Mouse (Mus musculus) T-cell, adult 2 months (primary cell): ENCODE results near the gene Mrgprh.

Experiments used
- DNase-seq: peaks from one replicate; pipeline ENCODE4 v3.0.0; 2022; ENCODE audit warnings: low spot score

The Mrgprh gene

DNA sequence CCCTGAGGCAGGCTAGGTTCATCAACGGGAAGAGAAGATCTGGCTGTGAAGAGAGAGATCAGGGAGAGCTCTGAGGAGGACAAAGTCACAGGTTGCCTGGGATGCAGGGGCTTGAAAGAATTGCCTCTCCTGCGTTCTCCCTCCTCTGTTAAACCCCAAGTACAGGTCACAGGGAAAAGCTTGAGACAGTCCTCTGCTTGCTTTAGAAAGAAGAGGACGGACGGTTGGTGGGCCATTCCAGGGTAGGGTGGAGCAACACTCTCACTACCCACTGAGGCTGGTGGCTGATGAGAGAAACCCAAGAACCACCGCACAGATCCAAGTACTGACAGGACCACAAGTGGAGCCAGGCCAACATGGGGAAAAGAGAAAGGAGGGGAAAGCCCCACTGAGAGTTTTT is at the start of gene Mrgprh:
Gene Mrgprh (plus strand): TSS at position 301 of the 400 bp plus-strand sequence.
- no peak for DNase-seq

DNA sequence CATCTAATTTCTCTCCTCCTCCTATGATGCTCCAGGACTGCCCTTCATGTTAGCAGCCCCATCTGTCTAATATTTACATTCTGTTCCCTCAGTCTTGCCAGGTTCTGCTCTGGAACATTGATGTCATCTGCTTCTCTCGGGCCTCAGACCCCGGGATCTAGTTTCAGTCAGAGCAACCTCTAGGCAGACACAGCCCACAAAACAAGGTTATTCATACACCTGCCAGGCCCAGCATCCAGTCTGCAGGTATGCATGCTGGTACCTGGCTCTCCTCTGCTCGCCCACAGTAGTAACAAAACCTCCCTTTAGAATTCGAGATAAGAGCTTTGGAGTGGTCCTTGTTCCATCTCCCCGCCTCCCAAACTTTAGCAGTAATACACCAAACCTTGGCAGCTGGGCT is 45.5 kb upstream of the Mrgprh start:
- DNase-seq = no peak

DNA sequence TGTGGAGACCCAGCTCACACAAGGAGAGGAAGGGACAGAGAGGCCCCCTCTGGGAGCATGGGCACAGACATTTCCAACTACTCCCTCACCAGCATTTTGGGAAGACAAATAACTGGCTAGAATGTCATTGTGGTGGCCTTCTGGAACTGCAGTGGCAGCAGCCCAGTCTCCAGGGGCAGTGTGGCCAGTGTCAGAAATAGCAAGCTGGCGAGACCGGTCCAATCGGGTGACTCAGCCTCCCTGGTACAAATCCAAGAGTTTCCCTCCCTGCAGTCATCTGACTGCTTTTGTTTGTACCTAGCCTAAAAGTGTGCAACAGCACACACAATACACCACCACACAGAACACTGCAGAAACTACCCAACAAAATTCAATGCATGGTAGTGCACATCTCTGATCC is 43.6 kb upstream of the Mrgprh start:
- no peak for DNase-seq

DNA sequence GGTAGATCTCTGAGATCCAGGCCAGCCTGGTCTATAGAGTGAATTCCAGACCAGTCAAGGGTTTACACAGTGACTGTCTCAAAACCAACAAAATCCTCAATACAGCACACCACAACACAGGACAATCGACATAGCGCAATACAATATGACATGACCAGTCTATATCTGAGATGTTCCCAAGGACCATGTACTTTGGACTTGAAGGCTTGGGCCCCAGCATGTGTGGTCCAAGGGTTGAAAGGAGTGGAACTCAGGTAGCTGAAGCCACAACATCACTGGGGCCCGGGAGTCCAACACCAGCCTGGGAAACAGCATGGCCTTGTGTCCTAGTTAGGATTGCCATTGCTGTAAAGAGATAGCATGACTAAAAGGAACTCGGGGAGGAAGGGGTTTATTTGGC is 43.2 kb upstream of the Mrgprh start:
- no peak for DNase-seq

DNA sequence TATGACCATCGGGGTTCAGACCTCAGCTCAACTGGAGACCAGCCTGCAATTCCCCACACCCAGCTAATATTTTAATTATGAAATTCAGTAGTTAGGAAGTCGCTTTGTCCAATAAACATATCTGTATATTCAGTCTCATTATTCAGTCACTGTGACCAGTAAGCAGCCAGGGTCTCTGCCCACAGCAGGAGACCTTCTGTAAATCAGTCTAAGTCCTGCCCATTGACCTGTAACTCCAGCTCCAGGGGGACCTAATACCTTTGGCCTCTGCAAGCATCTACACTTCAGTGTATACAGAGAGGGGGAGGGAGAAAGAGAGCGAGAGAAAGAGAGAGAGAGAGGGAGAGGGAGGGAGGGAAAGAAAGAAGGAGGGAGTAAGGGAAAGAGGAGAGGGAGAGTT is 41.5 kb upstream of the Mrgprh start:
- DNase-seq = no peak

DNA sequence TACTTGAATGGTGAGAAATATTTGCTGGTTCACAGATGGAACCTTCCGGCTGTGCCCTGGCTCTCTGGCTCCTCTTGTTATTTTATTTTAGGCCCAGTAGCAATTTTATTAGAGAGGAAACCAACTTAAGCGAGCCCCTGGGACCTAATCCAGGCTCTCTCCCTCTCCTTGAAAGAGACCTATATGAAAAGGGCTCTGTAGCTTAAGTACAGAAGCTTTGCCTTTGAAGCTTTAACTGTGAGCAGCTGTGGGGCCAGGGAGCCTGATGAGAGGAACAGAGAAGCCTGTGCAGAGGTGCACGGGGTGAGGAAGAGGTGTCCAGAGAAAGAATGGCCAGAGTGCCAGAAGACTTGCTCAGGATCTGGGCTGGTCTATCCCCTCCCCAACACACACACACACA is 41.0 kb upstream of the Mrgprh start:
- no peak for DNase-seq

DNA sequence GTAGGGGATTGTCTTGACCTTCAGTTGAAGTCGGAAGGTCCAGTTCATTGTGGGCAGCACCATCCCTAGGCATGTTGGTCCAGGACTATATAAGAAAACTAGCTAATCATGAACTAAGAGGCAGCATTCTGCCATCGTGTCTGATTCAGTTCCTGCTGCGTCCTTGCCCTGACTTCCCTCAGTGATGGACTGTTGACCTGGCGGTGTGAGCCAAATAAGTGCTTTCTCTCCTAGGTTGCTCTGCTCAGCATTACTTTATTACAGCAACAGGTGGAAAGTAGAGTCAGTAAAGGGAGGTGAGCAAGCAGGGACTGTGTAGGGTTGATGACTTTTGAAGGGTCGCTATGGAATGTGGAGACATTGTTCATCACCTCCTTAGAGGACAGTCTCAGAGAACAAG is 40.1 kb upstream of the Mrgprh start:
- DNase-seq = no peak

DNA sequence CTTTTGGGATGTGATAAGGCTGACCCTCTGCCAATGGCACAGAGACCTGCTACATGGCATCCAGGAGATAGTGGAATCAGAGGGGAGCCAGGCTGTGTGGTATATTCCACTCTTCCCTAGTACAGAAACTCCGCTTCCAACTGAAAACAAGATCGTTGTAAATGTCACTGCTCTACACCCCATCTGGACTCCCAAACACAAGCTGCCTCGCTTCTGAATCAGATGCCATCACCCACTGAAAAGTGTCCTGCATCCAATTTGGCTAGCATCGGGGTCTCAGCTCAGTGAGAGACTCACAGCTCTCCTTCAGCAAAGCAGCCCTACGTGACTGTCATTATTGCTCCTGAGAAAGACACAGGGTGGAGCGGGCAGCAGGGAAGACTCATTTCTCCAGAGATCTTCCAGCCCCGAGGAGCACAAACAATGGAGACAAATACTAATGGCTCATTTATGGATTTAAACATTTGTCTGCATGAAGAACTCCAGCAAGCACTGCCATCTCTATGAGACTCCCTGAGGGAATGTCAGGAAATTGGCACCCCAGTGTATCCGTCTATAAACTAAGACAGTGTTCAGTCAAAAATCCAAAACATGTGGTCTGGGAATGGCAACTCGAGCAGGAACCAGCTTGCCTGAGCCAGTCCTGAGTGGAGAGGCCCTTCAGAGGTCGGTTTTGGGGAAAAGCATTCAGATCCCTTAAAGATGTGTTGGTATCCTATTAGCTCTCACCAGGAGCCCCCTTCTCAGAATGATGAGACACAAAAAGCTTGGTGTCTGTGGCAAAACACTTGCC is 36.2 kb upstream of the Mrgprh start:
- DNase-seq = no peak

DNA sequence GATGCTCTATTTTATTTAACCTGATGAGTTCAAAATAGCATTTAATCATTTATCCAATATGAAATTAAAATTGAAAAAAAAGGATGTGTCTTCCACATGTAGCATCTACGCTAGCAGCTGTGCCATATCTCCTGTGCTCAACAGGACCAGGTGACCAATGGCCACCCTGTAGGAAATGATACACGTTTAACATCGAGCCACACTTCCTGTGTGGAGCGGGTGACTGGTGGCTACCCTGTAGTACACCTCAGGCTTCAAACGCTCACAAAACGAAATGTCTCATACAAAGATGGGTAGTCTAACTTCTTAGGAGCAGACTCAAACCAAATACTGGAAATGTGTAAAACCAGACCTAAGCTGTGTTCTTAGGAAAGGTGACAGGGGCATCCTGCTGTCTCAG is 32.0 kb upstream of the Mrgprh start:
- DNase-seq = no peak

DNA sequence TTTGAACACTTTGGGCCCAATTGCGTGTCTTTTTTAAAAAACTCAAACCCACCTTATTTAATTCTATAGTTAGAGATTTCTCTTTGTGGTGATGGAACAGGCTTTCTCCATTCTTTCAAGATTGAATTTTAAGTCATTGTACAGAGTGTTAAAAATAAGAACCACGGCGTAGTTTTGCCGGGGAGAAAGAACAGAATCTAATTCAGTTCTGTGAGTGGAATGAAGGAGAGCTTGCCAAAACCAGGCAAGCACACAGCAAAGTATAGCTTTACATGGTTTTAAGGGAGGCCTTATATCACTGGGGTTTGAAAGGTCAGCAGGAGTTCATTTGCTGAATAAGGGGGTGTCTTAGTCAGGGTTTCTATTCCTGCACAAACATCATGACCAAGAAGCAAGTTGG is 31.3 kb upstream of the Mrgprh start:
- no peak for DNase-seq

DNA sequence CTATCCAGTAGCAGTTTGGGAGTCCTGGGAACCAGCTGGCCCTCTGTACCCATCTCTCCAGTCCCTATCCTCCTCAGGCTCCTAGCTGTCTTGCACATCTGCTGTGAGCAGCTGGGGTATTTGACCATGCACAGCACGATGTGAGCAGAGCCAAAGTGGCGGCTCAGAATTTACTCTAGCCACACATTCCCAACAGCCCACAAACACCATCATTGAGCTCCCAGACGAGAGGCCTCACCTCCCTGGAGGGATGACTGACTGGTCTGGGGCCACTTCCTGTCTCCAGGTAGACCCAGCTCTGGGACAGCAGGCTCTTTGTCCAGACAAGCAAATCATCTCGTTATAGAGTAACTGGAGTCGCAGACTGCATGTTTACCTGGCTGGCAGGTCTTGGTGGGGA is 30.0 kb upstream of the Mrgprh start:
- DNase-seq = no peak

DNA sequence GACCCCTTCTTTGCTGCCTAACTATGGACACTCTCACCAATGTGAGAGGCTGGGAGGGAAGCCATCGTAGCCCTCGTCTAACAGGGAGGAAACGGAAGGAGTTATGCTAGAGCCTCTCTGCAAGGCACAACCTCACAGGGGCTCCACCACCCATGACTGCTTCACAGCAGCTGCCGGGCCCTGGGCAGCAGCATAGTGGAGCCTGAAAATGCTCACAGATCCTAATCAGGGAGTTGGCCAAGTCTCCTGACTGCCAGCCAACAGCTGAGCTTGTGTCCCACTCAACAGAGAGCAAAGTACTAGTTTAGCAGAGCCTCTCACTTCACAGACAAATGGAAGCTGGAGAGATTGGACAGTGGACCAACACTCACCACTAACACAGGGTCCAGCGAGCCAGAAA is 29.4 kb upstream of the Mrgprh start:
- no peak for DNase-seq

DNA sequence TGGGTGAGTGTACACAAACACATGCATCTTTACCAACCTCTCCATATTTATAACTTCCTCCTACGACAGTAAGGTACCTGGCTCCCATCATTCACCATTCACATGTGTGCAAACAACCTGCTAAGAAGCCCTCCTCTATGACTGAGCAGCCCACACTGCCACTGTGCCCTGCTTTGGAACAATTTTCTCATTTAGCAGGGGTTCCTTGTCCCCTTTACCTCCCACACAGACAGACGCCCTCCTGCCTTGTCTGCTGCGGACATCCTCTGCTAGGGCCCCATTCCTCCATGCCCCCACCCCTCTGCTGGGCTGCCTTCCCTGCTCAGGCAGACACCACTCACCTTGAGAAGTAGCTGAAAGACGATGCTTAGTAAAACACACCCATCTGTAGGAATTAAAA is 28.1 kb upstream of the Mrgprh start:
- no peak for DNase-seq

DNA sequence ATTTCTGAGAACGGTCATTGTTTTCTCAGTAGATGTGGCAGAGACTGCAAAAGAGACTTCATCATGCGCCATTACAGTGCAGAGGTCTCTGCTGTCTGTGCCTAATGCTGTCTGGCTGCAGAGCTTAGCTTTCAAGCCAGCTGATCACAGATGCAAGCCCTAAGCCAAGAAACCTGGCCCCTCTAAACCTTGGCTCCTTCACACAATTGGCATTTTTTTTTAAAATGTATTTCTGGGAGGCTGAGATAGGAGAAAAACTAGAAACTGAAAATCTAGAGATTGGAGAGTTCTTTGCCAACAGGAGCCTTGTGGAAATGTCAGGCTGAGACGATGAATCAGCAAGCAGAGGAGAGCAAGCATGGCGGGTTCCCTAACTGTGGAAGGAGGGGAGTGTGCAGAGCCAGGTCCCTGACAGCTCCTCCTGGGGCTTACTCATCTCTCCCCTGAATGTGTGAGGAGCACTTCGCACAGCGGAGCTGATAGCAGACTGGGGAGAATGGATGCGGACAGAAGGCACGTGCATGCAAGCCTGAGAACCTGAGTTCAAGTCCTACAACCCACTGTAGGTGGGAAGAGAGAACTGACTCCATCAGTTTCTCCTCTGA is 26.0 kb upstream of the Mrgprh start:
- DNase-seq = no peak

DNA sequence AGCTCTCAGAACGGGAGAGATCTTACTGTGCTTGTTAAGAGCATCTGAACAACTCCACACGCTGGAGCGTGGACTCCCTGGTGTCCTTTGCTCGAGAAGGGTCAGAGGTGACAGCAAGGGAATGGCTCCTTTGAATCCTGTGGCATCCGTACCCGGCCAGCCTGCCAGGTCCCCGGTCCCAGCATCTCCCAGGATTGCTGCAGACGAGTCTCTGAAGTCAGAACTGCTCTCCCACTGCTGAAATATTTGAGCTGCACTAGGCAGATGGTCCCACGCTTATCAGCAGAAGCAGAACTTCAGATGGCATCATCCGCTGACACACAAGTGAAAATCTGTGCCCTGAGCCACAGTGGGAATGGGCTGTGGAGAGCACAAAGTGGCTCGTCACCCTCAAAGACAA is 24.1 kb upstream of the Mrgprh start:
- no peak for DNase-seq

DNA sequence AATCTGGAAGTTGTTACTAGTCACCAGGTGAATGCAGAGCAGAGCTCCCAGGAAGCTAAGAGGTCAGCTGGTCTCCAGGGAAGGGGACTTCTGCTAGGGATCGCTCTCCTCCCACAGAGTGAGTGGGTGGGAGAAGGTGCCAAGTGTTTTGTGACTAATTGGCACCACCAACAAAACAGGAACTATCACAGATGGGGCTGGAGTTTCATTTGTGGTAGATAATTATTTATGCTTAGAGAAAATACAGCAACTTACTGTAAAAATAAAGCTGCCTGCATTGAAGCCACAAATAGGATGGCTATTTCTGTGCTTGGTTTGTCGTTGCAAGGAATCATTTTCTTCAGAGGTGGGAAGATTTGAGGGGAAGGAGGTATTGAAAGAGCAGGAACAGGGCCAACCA is 22.0 kb upstream of the Mrgprh start:
- DNase-seq = no peak

DNA sequence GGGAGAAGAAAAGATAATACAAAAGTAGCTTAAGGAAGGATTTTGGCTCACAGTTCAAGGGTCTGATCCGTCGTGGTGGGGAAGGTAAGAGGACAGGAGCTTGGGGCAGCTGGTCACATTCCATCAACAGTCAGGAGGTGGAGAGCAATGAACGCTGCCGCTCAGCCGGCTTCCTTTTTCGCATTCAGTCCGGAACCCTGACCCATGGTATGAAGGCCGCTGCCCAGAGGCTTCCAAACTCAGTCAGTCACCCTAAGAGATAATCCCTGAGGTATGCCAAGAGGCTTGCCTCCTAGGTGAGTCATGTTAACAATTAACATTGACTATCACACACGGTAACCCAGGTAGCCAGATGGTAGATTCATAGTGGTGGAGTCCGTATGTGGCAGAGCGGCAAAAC is 21.4 kb upstream of the Mrgprh start:
- DNase-seq = no peak

DNA sequence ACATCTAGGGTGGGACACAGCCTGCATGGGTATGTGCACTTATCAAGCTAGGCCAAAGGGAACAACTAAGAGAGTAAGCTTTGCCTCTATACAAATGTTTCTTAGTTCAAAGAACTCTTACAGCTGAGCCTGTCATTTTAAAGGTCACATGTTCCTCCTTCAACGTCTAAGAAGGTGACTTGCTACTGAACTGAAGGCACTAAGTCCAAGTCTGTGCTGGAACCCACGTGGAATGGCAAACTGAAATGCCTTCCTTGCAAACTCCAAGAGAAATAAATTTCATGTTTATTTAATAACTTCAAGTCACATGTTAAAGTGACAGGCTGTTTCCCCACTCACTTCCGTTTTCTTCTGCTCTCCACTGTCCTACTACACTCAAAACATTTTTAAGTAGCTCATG is 18.4 kb upstream of the Mrgprh start:
- no peak for DNase-seq

DNA sequence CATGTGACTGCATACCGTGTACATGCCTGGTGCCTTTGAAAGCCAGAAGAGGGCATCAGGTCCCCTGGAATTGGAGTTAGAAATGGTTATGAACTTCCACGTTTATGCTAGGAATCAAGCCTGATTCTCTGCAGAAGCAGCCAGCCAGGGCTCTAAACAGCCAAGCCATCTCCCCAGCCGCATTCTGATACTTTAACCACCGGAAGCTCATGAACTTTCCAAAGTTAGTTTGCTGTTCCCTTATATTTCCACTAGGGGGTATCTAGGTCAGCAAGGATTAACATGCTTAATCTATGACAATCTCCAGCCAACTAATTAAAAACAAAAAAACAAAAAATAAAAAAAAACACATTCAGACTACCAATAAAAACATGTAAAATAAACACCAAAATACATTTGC is 17.8 kb upstream of the Mrgprh start:
- DNase-seq = peak; percentile 39

DNA sequence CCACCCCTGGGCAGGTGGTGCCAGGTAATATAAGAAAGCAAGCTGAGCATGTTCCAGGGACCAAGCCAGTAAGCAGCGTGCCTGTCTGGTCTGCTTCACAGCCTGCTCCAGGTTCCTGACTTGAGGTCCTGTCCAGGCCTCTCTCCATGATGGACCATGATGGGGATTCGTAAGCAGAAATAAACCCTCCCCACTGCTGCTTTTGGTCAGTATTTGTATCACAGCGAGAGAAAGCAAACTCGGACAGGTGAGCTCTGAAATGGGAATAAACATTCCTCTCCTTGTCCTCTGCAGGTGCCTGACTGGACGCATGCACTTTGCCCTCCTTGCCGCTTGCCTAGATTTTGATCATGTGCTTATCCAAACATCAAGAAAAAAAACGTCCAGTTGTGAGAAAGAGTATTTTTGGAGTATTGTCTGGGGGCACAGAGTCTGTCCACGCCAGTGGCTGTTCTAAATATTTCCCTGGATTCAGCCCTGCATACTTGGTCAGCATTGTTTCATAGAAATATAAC is 16.8 kb upstream of the Mrgprh start:
- DNase-seq = no peak

DNA sequence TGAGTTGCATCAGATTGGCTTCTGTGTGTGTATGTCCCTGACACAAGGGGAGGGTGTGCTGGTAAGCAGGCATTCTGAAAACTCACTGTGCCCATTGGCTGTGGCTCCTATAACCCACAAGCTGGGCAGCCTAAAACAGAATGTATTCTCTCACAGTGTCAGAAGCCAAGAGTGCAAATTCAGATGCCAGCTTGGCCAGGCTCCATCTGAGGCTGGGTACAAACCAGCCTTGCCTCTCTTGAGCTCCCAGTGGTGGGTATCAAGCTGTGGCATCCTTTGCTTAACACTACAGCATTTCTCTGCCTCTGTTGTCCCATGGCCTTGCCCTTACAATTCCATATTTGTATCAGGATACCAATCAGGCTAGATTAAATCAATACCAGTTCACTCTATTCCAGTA is 11.7 kb upstream of the Mrgprh start:
- no peak for DNase-seq

DNA sequence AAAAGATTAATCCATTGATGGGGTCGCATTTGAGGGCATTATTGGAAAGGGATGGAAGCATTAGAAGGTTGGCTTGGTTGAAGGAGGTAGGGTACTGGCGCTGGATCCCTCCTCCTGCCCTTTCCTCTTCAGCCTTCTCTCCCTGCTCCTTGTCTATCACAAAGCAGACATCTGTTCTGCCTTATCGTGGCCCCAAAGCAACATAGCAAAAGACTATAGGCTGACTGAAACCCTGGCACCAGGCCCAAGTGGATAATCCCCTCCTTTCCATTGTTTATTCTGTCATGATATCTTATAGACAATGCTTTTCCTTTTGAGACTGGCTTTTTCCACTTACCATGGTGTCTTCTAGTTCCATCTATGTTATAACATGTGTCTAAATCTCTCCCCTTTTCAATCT is 10.4 kb upstream of the Mrgprh start:
- DNase-seq = no peak

DNA sequence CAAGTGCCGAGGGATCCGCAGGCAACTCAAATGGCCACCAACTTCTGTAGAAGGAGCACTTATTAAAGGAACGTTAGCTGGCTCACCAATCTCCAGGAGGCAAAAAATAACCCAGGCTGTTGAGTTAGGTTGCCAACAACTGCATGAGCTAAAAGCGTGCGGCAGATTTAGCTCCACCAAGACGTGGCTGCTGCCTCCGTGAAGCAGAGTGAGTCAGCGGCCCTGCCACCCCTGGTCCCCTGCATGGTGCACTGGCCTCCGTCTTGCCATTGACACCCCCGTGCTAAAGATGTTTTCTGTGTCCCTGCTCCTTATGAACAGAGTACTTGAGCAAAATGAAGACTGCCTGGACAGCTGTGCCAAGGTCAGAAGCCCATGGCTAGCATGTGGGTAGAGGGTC is 9.0 kb upstream of the Mrgprh start:
- DNase-seq = no peak

DNA sequence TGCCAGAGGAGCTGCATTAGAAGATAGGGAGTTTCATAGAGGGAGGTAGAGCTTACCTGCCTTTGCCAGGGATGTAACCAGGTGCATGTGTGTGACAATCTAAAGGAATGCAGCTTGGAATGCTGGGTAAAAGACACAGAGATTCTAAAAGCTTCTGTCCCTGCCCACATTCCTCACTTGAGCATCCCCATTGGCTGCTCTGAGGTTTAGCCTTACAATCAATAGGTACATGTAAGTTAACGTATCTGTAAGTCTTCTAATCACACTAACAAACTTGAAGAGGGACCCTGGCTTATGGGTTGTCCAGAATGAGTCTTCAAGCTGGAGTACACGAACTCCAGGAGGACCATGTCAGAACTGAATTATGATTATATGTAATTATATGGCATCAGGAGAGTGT is 7.8 kb upstream of the Mrgprh start, which contains the start of gene Mas1:
Gene Mas1 (minus strand): TSS at position 101 of the 400 bp plus-strand sequence.
- DNase-seq = no peak
